Mouse (Mus musculus): Measurements from ENCODE around the gene Urb1. TPM values are rescaled to one million over a fixed set of nuclear protein-coding genes. Genes with fewer than 3 reads are reported as not detected.
A peak's percentile ranks its signal among the peaks of the same experiment; 100 is the strongest.

Gene Urb1
- polyA plus RNA-seq, 1 experiment from 2014 or later = 8.7 TPM

- Histone ChIP-seq H3K4me3 (no peak overlapping the region), H3K36me3 (peaks cover 65% of the 10 kb centered on the region), H3K27ac (no peak overlapping the region), H3K4me1 (no peaks in the 10 kb centered on the region), H3K9me3 (no peaks in the 10 kb centered on the region), H3K9ac (no peak overlapping the region), H3K4me2 (no peak overlapping the region), H3K27me3 (no peaks in the 10 kb centered on the region)
- ATAC-seq (ENCODE audit: borderline replicate concordance, extremely low read depth, low FRiP score, low TSS enrichment) = no peak
- WGBS = 71% methylated on average over 3 of the region's 3 CpGs
These were observed 17.7 kb downstream of the Urb1 start for GRCm38 (mm10) chr16:90792500-90792899.

GRCm38 (mm10) chr16:90792066-90792465, 18.1 kb downstream of the Urb1 start:
- Histone ChIP-seq H3K4me3 (no peak overlapping the region), H3K4me1 (no peaks in the 10 kb centered on the region), H3K4me2 (no peak overlapping the region), H3K9ac (no peak overlapping the region), H3K9me3 (no peaks in the 10 kb centered on the region), H3K27ac (no peak overlapping the region), H3K27me3 (no peaks in the 10 kb centered on the region), H3K36me3 (peaks cover 69% of the 10 kb centered on the region)
- WGBS = 81% methylated on average over 5 of the region's 5 CpGs
- ATAC-seq (ENCODE audit: borderline replicate concordance, extremely low read depth, low FRiP score, low TSS enrichment) = no peak

- Histone ChIP-seq H3K36me3 (peaks cover 71% of the 10 kb centered on the region), H3K4me3 (no peak overlapping the region), H3K27me3 (no peaks in the 10 kb centered on the region), H3K27ac (no peak overlapping the region), H3K4me2 (no peak overlapping the region), H3K9me3 (no peaks in the 10 kb centered on the region), H3K9ac (no peak overlapping the region), H3K4me1 (no peaks in the 10 kb centered on the region)
- no peak for ATAC-seq (ENCODE audit: borderline replicate concordance, extremely low read depth, low FRiP score, low TSS enrichment)
- WGBS = 90% methylated on average over 6 of the region's 6 CpGs
These were observed 19.3 kb downstream of the Urb1 start for GRCm38 (mm10) chr16:90790946-90791345.

- H3K27ac ChIP-seq = no peak overlapping the region
- H3K9me3 ChIP-seq = no peaks in the 10 kb centered on the region
- 87% methylated on average over 6 of the region's 6 CpGs for WGBS
- H3K4me1 ChIP-seq = no peaks in the 10 kb centered on the region
- no peak overlapping the region for H3K4me2 ChIP-seq
- no peaks in the 10 kb centered on the region for H3K27me3 ChIP-seq
- no peak overlapping the region for H3K4me3 ChIP-seq
- peaks cover 77% of the 10 kb centered on the region for H3K36me3 ChIP-seq
- no peak for ATAC-seq (ENCODE audit: borderline replicate concordance, extremely low read depth, low FRiP score, low TSS enrichment)
- H3K9ac ChIP-seq = no peak overlapping the region
These were observed 21.6 kb downstream of the Urb1 start for GRCm38 (mm10) chr16:90788580-90788979.

- no peak for ATAC-seq (ENCODE audit: borderline replicate concordance, extremely low read depth, low FRiP score, low TSS enrichment)
- Histone ChIP-seq H3K9me3 (no peaks in the 10 kb centered on the region), H3K4me3 (no peak overlapping the region), H3K36me3 (peaks cover 74% of the 10 kb centered on the region), H3K4me1 (no peaks in the 10 kb centered on the region), H3K9ac (no peak overlapping the region), H3K27ac (no peak overlapping the region), H3K4me2 (no peak overlapping the region), H3K27me3 (no peaks in the 10 kb centered on the region)
- 55% methylated on average over 4 of the region's 4 CpGs for WGBS
These were observed 25.0 kb downstream of the Urb1 start for GRCm38 (mm10) chr16:90785257-90785656.

GRCm38 (mm10) chr16:90783302-90783701, 26.9 kb downstream of the Urb1 start:
- Histone ChIP-seq H3K9ac (no peak overlapping the region), H3K27ac (no peak overlapping the region), H3K4me2 (no peak overlapping the region), H3K4me3 (no peak overlapping the region), H3K27me3 (no peaks in the 10 kb centered on the region), H3K36me3 (peaks cover 72% of the 10 kb centered on the region), H3K9me3 (no peaks in the 10 kb centered on the region), H3K4me1 (no peaks in the 10 kb centered on the region)
- no peak for ATAC-seq (ENCODE audit: borderline replicate concordance, extremely low read depth, low FRiP score, low TSS enrichment)
- WGBS = 88% methylated on average over 11 of the region's 11 CpGs

- no peaks in the 10 kb centered on the region for H3K9me3 ChIP-seq
- no peaks in the 10 kb centered on the region for H3K27me3 ChIP-seq
- peak; percentile 57; the same call in 1 of the 2 replicates for ATAC-seq (ENCODE audit: borderline replicate concordance, extremely low read depth, low FRiP score, low TSS enrichment)
- H3K9ac ChIP-seq = peak overlapping the region; percentile 8; the same call in 1 of the 2 replicates
- no peak overlapping the region for H3K4me2 ChIP-seq
- H3K36me3 ChIP-seq = peaks cover 59% of the 10 kb centered on the region
- H3K4me3 ChIP-seq = no peak overlapping the region
- H3K27ac ChIP-seq = no peak overlapping the region
- no peaks in the 10 kb centered on the region for H3K4me1 ChIP-seq
- 25% methylated on average over 11 of the region's 11 CpGs for WGBS
These were observed 30.4 kb downstream of the Urb1 start for GRCm38 (mm10) chr16:90779783-90780182.

- Histone ChIP-seq H3K9me3 (no peaks in the 10 kb centered on the region), H3K4me3 (no peak overlapping the region), H3K4me2 (no peak overlapping the region), H3K27me3 (no peaks in the 10 kb centered on the region), H3K9ac (no peak overlapping the region), H3K36me3 (peaks cover 61% of the 10 kb centered on the region), H3K4me1 (no peaks in the 10 kb centered on the region), H3K27ac (no peak overlapping the region)
- WGBS = 74% methylated on average over 10 of the region's 10 CpGs
- no peak for ATAC-seq (ENCODE audit: borderline replicate concordance, extremely low read depth, low FRiP score, low TSS enrichment)
These were observed 34.2 kb downstream of the Urb1 start for GRCm38 (mm10) chr16:90775946-90776520.

- Histone ChIP-seq H3K9me3 (no peaks in the 10 kb centered on the region), H3K4me1 (no peaks in the 10 kb centered on the region), H3K4me3 (no peak overlapping the region), H3K9ac (no peak overlapping the region), H3K4me2 (no peak overlapping the region), H3K27me3 (no peaks in the 10 kb centered on the region), H3K36me3 (peaks cover 64% of the 10 kb centered on the region), H3K27ac (no peak overlapping the region)
- no peak for ATAC-seq (ENCODE audit: borderline replicate concordance, extremely low read depth, low FRiP score, low TSS enrichment)
- 81% methylated on average over 6 of the region's 6 CpGs for WGBS
These were observed 35.6 kb downstream of the Urb1 start for GRCm38 (mm10) chr16:90774646-90775045.

GRCm38 (mm10) chr16:90774216-90774615, 36.0 kb downstream of the Urb1 start:
- Histone ChIP-seq H3K9ac (no peak overlapping the region), H3K4me2 (no peak overlapping the region), H3K4me3 (no peak overlapping the region), H3K27ac (no peak overlapping the region), H3K9me3 (no peaks in the 10 kb centered on the region), H3K36me3 (peaks cover 65% of the 10 kb centered on the region), H3K27me3 (no peaks in the 10 kb centered on the region), H3K4me1 (no peaks in the 10 kb centered on the region)
- 86% methylated on average over 12 of the region's 12 CpGs for WGBS
- no peak for ATAC-seq (ENCODE audit: borderline replicate concordance, extremely low read depth, low FRiP score, low TSS enrichment)

- peak; percentile 81 for ATAC-seq (ENCODE audit: borderline replicate concordance, extremely low read depth, low FRiP score, low TSS enrichment)
- no peak overlapping the region for H3K9ac ChIP-seq
- H3K27ac ChIP-seq = no peak overlapping the region
- H3K4me1 ChIP-seq = no peaks in the 10 kb centered on the region
- H3K4me3 ChIP-seq = no peak overlapping the region
- H3K27me3 ChIP-seq = no peaks in the 10 kb centered on the region
- peaks cover 46% of the 10 kb centered on the region for H3K36me3 ChIP-seq
- no peaks in the 10 kb centered on the region for H3K9me3 ChIP-seq
- H3K4me2 ChIP-seq = no peak overlapping the region
- WGBS = 74% methylated on average over 15 of the region's 15 CpGs
These were observed 43.2 kb downstream of the Urb1 start for GRCm38 (mm10) chr16:90766919-90767454.

- H3K4me1 ChIP-seq = no peaks in the 10 kb centered on the region
- no peak overlapping the region for H3K4me3 ChIP-seq
- H3K27ac ChIP-seq = no peak overlapping the region
- no peak overlapping the region for H3K9ac ChIP-seq
- H3K9me3 ChIP-seq = no peaks in the 10 kb centered on the region
- no peak overlapping the region for H3K4me2 ChIP-seq
- ATAC-seq (ENCODE audit: borderline replicate concordance, extremely low read depth, low FRiP score, low TSS enrichment) = no peak
- WGBS = 79% methylated on average over 9 of the region's 9 CpGs
- H3K36me3 ChIP-seq = peaks cover 37% of the 10 kb centered on the region
- no peaks in the 10 kb centered on the region for H3K27me3 ChIP-seq
These were observed 44.9 kb downstream of the Urb1 start for GRCm38 (mm10) chr16:90765195-90765877.

Data from lung, embryonic 15.5 days (tissue).